Mouse (Mus musculus): ENCODE data around the gene Ip6k3. TPM values are rescaled to one million over a fixed set of nuclear protein-coding genes. Genes with fewer than 3 reads are reported as not detected.

The Ip6k3 gene
- under 1 TPM; 0.38 to 0.47 TPM for total RNA-seq (2021)
- long read RNA-seq, experiment 1, partial matches to known transcripts, result 0 of 1 reads
- long read RNA-seq, experiment 1, other reads (novel, unspliced or antisense), result 0 of 1 reads
- long read RNA-seq, experiment 2, result 0 reads

GRCm38 (mm10) chr17:27167545-27167944, at the start of gene Ip6k3:
Ip6k3 (minus strand) TSS chr17:27167795.
- no peak for DNase-seq (ENCODE audit: extremely low spot score in 1 of 2, low spot score in 2 of 2)
- Histone ChIP-seq H3K4me3 (no peak within 1 kb of the TSS), H3K27ac (no peak within 1 kb of the TSS)
- no peak for TF ChIP-seq CTCF (IDR thresholded peaks at IDR 0.05)
- intact Hi-C loops (cut with DNase I), result no loop called here

GRCm38 (mm10) chr17:27212768-27213525, 45.4 kb upstream of the Ip6k3 start:
- H3K27ac ChIP-seq, result no peak overlapping the region
- peak in 1 of 2 experiments; percentile 62 for DNase-seq (ENCODE audit: extremely low spot score in 1 of 2, low spot score in 2 of 2)
- intact Hi-C loops (cut with DNase I), result loop anchor here (5.0 kb wide), 1 partner anchor 34 kb away; no protein-coding TSS in a partner anchor
- H3K4me3 ChIP-seq, result no peak overlapping the region
- peak; percentile 55 for TF ChIP-seq CTCF (IDR thresholded peaks at IDR 0.05)

- intact Hi-C loops (cut with DNase I), result loop anchor here (5.0 kb wide), 1 partner anchor 35 kb away; no protein-coding TSS in a partner anchor
- DNase-seq (ENCODE audit: extremely low spot score in 1 of 2, low spot score in 2 of 2), result no peak
- Histone ChIP-seq H3K27ac (no peak overlapping the region), H3K4me3 (no peak overlapping the region)
- no peak for TF ChIP-seq CTCF (IDR thresholded peaks at IDR 0.05)
Measured at GRCm38 (mm10) chr17:27212006-27212405, 44.4 kb upstream of the Ip6k3 start.

- no peak overlapping the region for H3K4me3 ChIP-seq
- no peak overlapping the region for H3K27ac ChIP-seq
- intact Hi-C loops (cut with DNase I), result loop anchor here (1.0 kb wide), 1 partner anchor 126 kb away; no protein-coding TSS in a partner anchor
- no peak for DNase-seq (ENCODE audit: extremely low spot score in 1 of 2, low spot score in 2 of 2)
- no peak for TF ChIP-seq CTCF (IDR thresholded peaks at IDR 0.05)
Measured at GRCm38 (mm10) chr17:27207113-27207707, 39.6 kb upstream of the Ip6k3 start.

- peak within 1 kb of the TSS; percentile 85 for H3K27ac ChIP-seq
- intact Hi-C loops (cut with DNase I), result loop anchor here (1.0 to 5.0 kb wide), 2 partner anchors 71 to 177 kb away; partner anchors contain the start of genes Bak1 and Uqcc2
- DNase-seq (ENCODE audit: extremely low spot score in 1 of 2, low spot score in 2 of 2), result peak; percentile 96
- H3K4me3 ChIP-seq, result peak within 1 kb of the TSS; percentile 67
- TF ChIP-seq CTCF (IDR thresholded peaks at IDR 0.05), result no peak; the same call in 1 of the 2 replicates
Measured at GRCm38 (mm10) chr17:27204075-27204909, 36.7 kb upstream of the Ip6k3 start, which contains the start of gene Lemd2. Lemd2 (minus strand) TSS chr17:27204469.

- Histone ChIP-seq H3K4me3 (peak overlapping the region; percentile 67), H3K27ac (peak overlapping the region; percentile 85)
- TF ChIP-seq CTCF (IDR thresholded peaks at IDR 0.05), result no peak
- no peak for DNase-seq (ENCODE audit: extremely low spot score in 1 of 2, low spot score in 2 of 2)
- intact Hi-C loops (cut with DNase I), result loop anchor here (1.0 to 5.0 kb wide), 2 partner anchors 70 to 176 kb away; partner anchors contain the start of genes Bak1 and Uqcc2
Measured at GRCm38 (mm10) chr17:27203358-27204074, 35.9 kb upstream of the Ip6k3 start.

GRCm38 (mm10) chr17:27202919-27203357, 35.3 kb upstream of the Ip6k3 start:
- peak overlapping the region; percentile 67 for H3K4me3 ChIP-seq
- intact Hi-C loops (cut with DNase I), result loop anchor here (5.0 kb wide), 1 partner anchor 176 kb away; the partner anchor contains the start of gene Bak1
- TF ChIP-seq CTCF (IDR thresholded peaks at IDR 0.05), result no peak
- peak overlapping the region; percentile 85 for H3K27ac ChIP-seq
- DNase-seq (ENCODE audit: extremely low spot score in 1 of 2, low spot score in 2 of 2), result no peak

GRCm38 (mm10) chr17:27201981-27202380, 34.4 kb upstream of the Ip6k3 start:
- Histone ChIP-seq H3K27ac (no peak overlapping the region), H3K4me3 (no peak overlapping the region)
- no peak for DNase-seq (ENCODE audit: extremely low spot score in 1 of 2, low spot score in 2 of 2)
- intact Hi-C loops (cut with DNase I), result loop anchor here (5.0 kb wide), 1 partner anchor 175 kb away; the partner anchor contains the start of gene Bak1
- TF ChIP-seq CTCF (IDR thresholded peaks at IDR 0.05), result peak; percentile 31

GRCm38 (mm10) chr17:27200801-27201200, 33.2 kb upstream of the Ip6k3 start:
- Histone ChIP-seq H3K27ac (no peak overlapping the region), H3K4me3 (no peak overlapping the region)
- no peak for DNase-seq (ENCODE audit: extremely low spot score in 1 of 2, low spot score in 2 of 2)
- no peak; the same call in 1 of the 2 replicates for TF ChIP-seq CTCF (IDR thresholded peaks at IDR 0.05)
- intact Hi-C loops (cut with DNase I), result loop anchor here (5.0 kb wide), 1 partner anchor 174 kb away; the partner anchor contains the start of gene Bak1

GRCm38 (mm10) chr17:27199864-27200263, 32.3 kb upstream of the Ip6k3 start:
- intact Hi-C loops (cut with DNase I), result loop anchor here (5.0 kb wide), 1 partner anchor 173 kb away; the partner anchor contains the start of gene Bak1

More at GRCm38 (mm10) chr17:27199864-27200263, 32.3 kb upstream of the Ip6k3 start:
- TF ChIP-seq CTCF (IDR thresholded peaks at IDR 0.05), result no peak
- DNase-seq (ENCODE audit: extremely low spot score in 1 of 2, low spot score in 2 of 2), result peak in 1 of 2 experiments; percentile 55
- H3K27ac ChIP-seq, result no peak overlapping the region
- no peak overlapping the region for H3K4me3 ChIP-seq

Data from left cerebral cortex, adult 2 months (tissue).